Mouse (Mus musculus) kidney, embryonic 15.5 days (tissue): Measurements from ENCODE around the gene Rfx7. TPM values are rescaled to one million over a fixed set of nuclear protein-coding genes. Genes with fewer than 3 reads are reported as not detected.
"Not testable (repeated sequence)": the region's sequence is repeated elsewhere in the genome, so short reads cannot be mapped to it uniquely, and the experiment has no call there.

Experiments
- ATAC-seq: fragments of 200-750 bp; cut with Nextera tagmentation; replicated peaks from 2 replicates; pipeline ENCODE4 v1.8.0; 2017; ENCODE audit warnings: moderate TSS enrichment; ENCODE audit not compliant: low FRiP score
- H3K27ac ChIP-seq: fragments of 300-500 bp; sonication (generic); 2 replicates; pipeline ENCODE4 v1.5.1; 2015; ENCODE audit warnings: mild to moderate bottlenecking, inconsistent platforms
- H3K27me3 ChIP-seq: fragments of 300-500 bp; sonication (generic); 2 replicates; pipeline ENCODE4 v1.6.1; 2015; ENCODE audit warnings: inconsistent platforms
- H3K36me3 ChIP-seq: fragments of 300-500 bp; sonication (generic); 2 replicates; pipeline ENCODE4 v1.6.1; 2015; ENCODE audit warnings: inconsistent platforms
- H3K4me1 ChIP-seq: fragments of 300-500 bp; sonication (generic); 2 replicates; pipeline ENCODE4 v1.6.1; 2015; ENCODE audit warnings: inconsistent platforms
- H3K4me2 ChIP-seq: fragments of 300-500 bp; sonication (generic); 2 replicates; pipeline ENCODE4 v1.6.1; 2015; ENCODE audit warnings: moderate library complexity, mild to moderate bottlenecking, inconsistent platforms
- H3K4me3 ChIP-seq: fragments of 300-500 bp; sonication (generic); replicated peaks from 2 replicates; pipeline ENCODE4 v1.5.1; 2015; ENCODE audit warnings: mild to moderate bottlenecking, inconsistent platforms
- H3K9ac ChIP-seq: fragments of 300-500 bp; sonication (generic); 2 replicates; pipeline ENCODE4 v1.6.1; 2015; ENCODE audit warnings: mild to moderate bottlenecking, inconsistent platforms
- H3K9me3 ChIP-seq: fragments of 300-500 bp; sonication (generic); replicated peaks from 2 replicates; pipeline ENCODE4 v1.6.1; 2016; ENCODE audit warnings: inconsistent platforms
- WGBS: fragments of 180-500 bp; shearing (Covaris S2); methylation state at CpG from one replicate; pipeline ENCODE4 v1.1.7; 2015; ENCODE audit warnings: mixed read lengths; 5-methylcytosine and 5-hydroxymethylcytosine counted together
- polyA plus RNA-seq: library from polyadenylated mRNA; unstranded; fragments of >200 nt; fragmentation: Nextera tagmentation; extraction: Ambion mirVana; gene quantifications from 2 replicates; pipeline ENCODE4 v1.2.1, GENCODE M21; 2015

Gene Rfx7
- polyA plus RNA-seq, 1 experiment from 2014 or later: 13.5 TPM

DNA sequence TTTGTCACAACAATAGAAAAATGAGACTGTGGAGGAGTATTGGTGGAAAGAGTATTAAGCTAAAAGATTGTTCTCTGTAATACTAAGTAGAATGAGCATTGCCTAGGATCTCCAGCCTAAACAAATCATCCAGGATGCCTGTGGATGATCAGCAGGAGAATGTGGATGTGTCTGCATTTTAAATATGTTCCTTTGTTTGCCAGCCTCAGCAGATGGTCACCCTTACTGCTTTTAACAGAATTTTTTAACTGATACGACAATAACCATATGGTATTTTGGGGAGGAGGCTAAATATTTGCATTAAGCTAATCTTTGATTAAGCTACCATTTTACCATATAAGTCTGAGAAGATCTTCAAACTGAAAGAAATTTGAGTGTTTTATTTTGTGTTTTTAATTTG, 95.6 kb downstream of the Rfx7 start:
- H3K36me3 ChIP-seq: 0 out of 2 replicates have a peak, but pooled peaks cover 6% of the 10 kb centered on the region
- 89% methylated on average over 1 of the region's 1 CpGs for WGBS
- H3K4me1 ChIP-seq: peaks cover 13% of the 10 kb centered on the region
- H3K27me3 ChIP-seq: no peaks in the 10 kb centered on the region
- H3K27ac ChIP-seq: no peak overlapping the region
- no peaks in the 10 kb centered on the region for H3K9me3 ChIP-seq
- no peak overlapping the region for H3K9ac ChIP-seq
- no peak overlapping the region for H3K4me2 ChIP-seq
- H3K4me3 ChIP-seq: no peak overlapping the region
- no peak for ATAC-seq

DNA sequence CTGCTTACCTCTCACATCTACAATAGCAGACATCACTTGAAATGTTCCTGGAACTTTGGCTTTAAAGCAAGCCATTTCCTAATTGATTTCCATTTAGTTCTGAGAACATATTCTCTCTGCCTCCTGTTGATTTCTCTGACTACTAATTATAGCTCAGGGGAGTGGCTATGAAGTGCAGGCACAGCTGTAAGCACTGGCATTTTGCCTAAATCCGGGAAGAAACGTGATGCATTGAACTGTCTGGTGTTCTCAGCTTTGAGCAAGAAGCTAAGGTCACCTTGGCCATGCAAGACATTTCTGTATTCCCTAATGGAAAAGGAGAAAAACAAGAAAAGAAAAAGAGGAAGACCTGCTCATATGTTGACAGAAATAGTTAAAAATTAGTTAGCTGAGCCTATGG, 96.6 kb downstream of the Rfx7 start:
- H3K4me3 ChIP-seq: no peak overlapping the region
- no peaks in the 10 kb centered on the region for H3K9me3 ChIP-seq
- H3K36me3 ChIP-seq: 0 out of 2 replicates have a peak, but pooled peaks cover 2% of the 10 kb centered on the region
- H3K4me2 ChIP-seq: no peak overlapping the region
- H3K27me3 ChIP-seq: no peaks in the 10 kb centered on the region
- WGBS: 15% methylated on average over 2 of the region's 2 CpGs
- H3K4me1 ChIP-seq: peaks cover 13% of the 10 kb centered on the region
- no peak for ATAC-seq
- H3K9ac ChIP-seq: no peak overlapping the region
- no peak overlapping the region for H3K27ac ChIP-seq

GRCm38 (mm10) chr9:72632198-72632597, 100.2 kb downstream of the Rfx7 start:
- no peak overlapping the region for H3K9ac ChIP-seq
- no peaks in the 10 kb centered on the region for H3K27me3 ChIP-seq
- no peak overlapping the region for H3K27ac ChIP-seq
- H3K4me3 ChIP-seq: no peak overlapping the region
- 39% methylated on average over 1 of the region's 1 CpGs for WGBS
- no peaks in the 10 kb centered on the region for H3K36me3 ChIP-seq
- peaks cover 13% of the 10 kb centered on the region for H3K4me1 ChIP-seq
- H3K4me2 ChIP-seq: no peak overlapping the region
- no peak for ATAC-seq
- no peaks in the 10 kb centered on the region for H3K9me3 ChIP-seq

- no peak overlapping the region for H3K9ac ChIP-seq
- H3K36me3 ChIP-seq: no peaks in the 10 kb centered on the region
- no peak overlapping the region for H3K27ac ChIP-seq
- no peaks in the 10 kb centered on the region for H3K27me3 ChIP-seq
- H3K4me2 ChIP-seq: no peak overlapping the region
- H3K9me3 ChIP-seq: no peaks in the 10 kb centered on the region
- no peak overlapping the region for H3K4me3 ChIP-seq
- H3K4me1 ChIP-seq: peaks cover 13% of the 10 kb centered on the region
- no peak for ATAC-seq
Measured at GRCm38 (mm10) chr9:72635134-72635533, 103.1 kb downstream of the Rfx7 start.

DNA sequence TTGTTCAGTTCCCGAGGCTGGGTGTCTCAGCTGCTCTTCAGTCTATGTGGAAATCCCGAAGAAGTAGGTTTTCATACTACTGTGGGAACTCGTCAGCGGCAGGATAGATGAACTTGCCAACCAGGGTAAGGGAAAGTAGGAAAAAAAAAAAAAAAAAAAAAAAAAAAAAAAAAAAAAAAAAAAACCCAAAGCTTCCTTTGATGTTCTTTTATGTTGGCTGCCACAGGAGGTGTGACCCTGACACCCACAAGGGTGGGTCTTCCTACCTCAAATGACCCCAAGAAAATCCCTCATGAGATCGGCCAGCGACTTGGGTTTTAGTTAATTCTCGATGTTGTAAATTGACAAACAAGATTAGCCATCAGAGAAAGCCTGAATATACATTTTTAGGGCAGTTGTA, 104.5 kb downstream of the Rfx7 start:
- Histone ChIP-seq H3K9me3 (no peaks in the 10 kb centered on the region), H3K4me2 (no peak overlapping the region), H3K9ac (no peak overlapping the region), H3K4me1 (peaks cover 27% of the 10 kb centered on the region), H3K27me3 (no peaks in the 10 kb centered on the region), H3K27ac (no peak overlapping the region), H3K4me3 (no peak overlapping the region), H3K36me3 (no peaks in the 10 kb centered on the region)
- no peak for ATAC-seq
- WGBS: 79% methylated on average over 7 of the region's 7 CpGs

DNA sequence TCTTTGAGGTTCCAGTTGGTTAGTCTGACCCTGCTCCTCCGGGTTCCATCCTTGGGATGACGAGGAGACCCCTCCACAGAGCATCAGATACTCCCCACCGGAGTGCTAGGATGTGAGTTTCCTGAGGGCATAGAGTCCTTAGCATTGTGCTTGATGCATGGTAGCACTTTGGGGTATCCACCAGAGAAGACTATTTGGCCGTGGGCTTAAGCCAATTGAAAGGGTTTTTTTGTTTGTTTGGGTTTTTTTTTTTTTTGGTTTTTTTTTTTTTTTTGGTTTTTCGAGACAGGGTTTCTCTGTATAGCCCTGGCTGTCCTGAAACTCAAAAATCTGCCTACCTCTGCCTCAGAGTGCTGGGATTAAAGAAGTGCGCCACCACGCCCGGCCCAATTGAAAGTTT, 105.2 kb downstream of the Rfx7 start:
- H3K9me3 ChIP-seq: no peaks in the 10 kb centered on the region
- no peak overlapping the region for H3K4me3 ChIP-seq
- no peak overlapping the region for H3K9ac ChIP-seq
- H3K4me1 ChIP-seq: peaks cover 30% of the 10 kb centered on the region
- H3K27ac ChIP-seq: no peak overlapping the region
- ATAC-seq: no peak
- no peak overlapping the region for H3K4me2 ChIP-seq
- 77% methylated on average over 8 of the region's 8 CpGs for WGBS
- no peaks in the 10 kb centered on the region for H3K36me3 ChIP-seq
- no peaks in the 10 kb centered on the region for H3K27me3 ChIP-seq

DNA sequence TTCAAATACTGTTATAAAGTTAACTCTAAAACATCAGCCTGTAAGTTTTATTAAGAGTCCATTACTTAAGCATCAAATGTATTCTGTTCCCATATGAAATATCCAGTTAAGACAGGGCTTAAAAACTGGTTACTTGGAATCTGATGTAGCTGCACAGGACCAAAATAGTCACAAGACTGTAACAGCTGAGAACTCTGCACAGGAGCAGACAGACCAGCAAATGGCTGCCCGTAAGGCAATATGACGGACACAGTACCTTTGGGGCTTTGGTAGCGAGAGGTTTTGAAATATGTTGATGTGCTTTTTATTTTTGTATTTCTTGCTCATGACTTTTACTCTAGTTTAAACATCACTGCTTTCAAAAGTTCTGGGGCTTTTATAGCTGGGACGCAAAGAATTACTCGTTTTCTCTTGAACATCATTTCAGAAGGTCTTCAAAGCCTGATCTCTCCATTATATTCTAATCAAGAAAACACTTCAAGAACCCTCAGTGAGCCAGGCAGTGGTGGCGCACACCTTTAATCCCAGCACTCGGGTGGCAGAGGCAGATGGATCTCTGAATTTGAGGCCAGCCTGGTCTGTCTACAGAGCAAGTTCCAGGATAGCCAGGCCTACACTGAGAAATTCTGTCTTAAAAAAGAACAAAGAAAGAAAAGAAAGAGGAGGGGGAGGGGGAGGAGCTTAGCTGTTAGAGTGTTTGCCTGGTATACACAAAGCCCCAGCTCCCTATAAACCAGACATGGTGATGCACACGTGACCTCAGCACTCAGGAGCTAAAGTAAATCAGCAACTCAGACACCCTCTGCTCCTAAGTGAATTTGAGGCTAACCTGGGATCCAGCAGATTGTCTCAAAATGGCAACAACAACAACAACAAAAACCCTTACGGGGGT, 107.2 kb downstream of the Rfx7 start:
- Histone ChIP-seq H3K27ac (peak overlapping the region; percentile 99), H3K9me3 (no peaks in the 10 kb centered on the region), H3K4me3 (peak overlapping the region; percentile 44), H3K9ac (peak overlapping the region; percentile 57), H3K4me1 (peaks cover 32% of the 10 kb centered on the region), H3K27me3 (no peaks in the 10 kb centered on the region), H3K36me3 (no peaks in the 10 kb centered on the region), H3K4me2 (peak overlapping the region; percentile 74)
- ATAC-seq: peak; percentile 87
- WGBS: 51% methylated on average over 9 of the region's 9 CpGs

DNA sequence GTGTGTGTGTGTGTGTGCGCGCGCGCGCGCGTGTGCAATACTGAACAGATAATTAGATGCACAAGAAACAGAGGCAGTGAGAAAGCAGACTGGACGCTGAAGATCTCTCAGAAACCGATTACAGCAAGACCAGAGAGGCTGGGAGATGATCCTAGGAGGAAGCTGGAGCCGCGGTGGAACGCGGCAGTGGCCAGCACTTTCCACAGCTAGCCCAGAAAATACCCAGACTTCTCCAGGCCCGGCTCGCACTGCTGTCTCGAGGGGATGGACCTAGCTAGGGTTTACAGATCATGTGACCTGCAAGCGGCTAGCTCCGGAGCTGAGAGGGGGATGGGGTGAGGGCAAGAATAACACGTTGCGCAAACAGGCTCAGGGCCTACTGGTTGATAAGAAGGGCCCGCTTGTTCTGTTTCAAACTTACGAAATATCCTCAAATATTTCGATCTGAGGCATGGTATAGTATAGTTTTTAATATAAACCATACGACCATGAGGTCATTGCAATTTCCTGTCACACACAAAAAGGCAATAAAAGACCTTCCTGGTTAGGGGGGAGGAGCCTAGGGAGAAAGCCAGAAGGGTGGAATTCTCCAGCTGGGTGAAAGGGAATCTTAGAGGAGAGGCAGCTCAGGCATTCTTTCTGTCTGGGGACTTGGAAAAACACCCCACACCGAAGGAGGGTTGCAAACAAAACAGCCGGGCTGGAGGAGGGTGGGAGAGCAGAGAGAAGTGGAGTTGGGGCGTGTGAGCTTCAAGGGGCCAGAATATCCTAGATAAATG, 108.0 kb downstream of the Rfx7 start:
- H3K4me2 ChIP-seq: peak overlapping the region; percentile 74
- peaks cover 32% of the 10 kb centered on the region for H3K4me1 ChIP-seq
- H3K9ac ChIP-seq: peak overlapping the region; percentile 57
- H3K27ac ChIP-seq: peak overlapping the region; percentile 99
- peak overlapping the region; percentile 44 for H3K4me3 ChIP-seq
- no peaks in the 10 kb centered on the region for H3K27me3 ChIP-seq
- under 1% methylated on average over 27 of the region's 27 CpGs for WGBS
- peak; percentile 96 for ATAC-seq
- no peaks in the 10 kb centered on the region for H3K36me3 ChIP-seq
- no peaks in the 10 kb centered on the region for H3K9me3 ChIP-seq

DNA sequence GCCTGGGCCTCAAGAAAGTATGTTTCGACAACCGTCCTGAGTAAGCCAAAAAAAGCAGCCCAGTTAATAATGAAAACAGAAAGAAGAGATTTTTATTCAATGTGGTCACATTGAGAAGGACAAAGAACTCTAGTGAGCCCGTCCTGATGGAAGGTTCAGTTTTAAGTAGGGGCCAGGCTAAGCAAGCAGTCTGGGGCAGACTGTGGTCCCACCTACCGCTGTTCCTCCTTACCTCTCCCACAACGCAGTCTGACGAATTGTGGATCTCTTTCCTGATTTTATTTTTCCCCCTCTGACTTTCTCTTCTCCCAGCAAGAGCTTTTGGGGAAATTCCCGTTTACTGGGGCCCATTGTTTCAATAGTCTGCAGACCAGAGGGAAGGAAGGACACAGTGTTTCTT, 108.6 kb downstream of the Rfx7 start:
- 10% methylated on average over 7 of the region's 7 CpGs for WGBS
- Histone ChIP-seq H3K9ac (no peak overlapping the region), H3K4me3 (0 out of 2 replicates have a peak overlapping the region, but pooled peaks have one; percentile 44), H3K4me1 (peaks cover 32% of the 10 kb centered on the region), H3K36me3 (no peaks in the 10 kb centered on the region), H3K4me2 (peak overlapping the region; percentile 74), H3K9me3 (no peaks in the 10 kb centered on the region), H3K27ac (peak overlapping the region; percentile 99), H3K27me3 (no peaks in the 10 kb centered on the region)
- ATAC-seq: peak; percentile 23

DNA sequence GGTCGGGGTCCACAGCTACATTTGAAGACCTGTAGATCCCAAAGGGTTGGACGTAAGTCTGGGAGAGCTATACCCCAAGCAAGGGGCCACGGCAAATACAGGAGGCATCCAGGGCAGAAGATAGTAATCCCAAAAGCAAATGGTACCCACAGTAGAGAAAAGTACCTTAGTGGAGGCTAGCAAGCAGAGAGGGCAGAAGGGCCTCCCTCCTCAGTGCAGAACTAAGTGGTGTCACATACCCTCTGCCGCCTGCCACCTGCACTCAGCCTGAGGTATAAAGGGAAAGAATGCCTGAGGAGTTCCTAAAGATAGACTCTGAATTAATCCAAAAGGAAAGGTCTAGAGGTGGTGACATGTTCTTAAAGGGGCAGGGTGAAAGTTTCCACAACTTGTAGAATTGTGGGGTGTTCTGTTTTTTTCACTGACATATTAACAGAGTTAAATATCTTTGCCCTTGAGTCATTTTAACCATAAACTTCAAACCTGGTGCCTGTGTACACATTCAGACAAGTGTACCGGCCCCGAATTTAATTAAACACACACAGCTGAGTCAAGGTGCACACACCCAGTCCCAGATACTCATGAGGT, 109.1 kb downstream of the Rfx7 start:
- H3K36me3 ChIP-seq: no peaks in the 10 kb centered on the region
- no peaks in the 10 kb centered on the region for H3K27me3 ChIP-seq
- peaks cover 32% of the 10 kb centered on the region for H3K4me1 ChIP-seq
- no peak overlapping the region for H3K4me3 ChIP-seq
- no peak for ATAC-seq
- H3K27ac ChIP-seq: peak overlapping the region; percentile 99
- no peak overlapping the region for H3K9ac ChIP-seq
- peak overlapping the region; percentile 74 for H3K4me2 ChIP-seq
- WGBS: 51% methylated on average over 6 of the region's 6 CpGs
- H3K9me3 ChIP-seq: no peaks in the 10 kb centered on the region

GRCm38 (mm10) chr9:72642756-72643447, 110.9 kb downstream of the Rfx7 start:
- H3K4me2 ChIP-seq, H3K27me3 ChIP-seq, H3K27ac ChIP-seq, H3K9me3 ChIP-seq, H3K4me3 ChIP-seq, H3K9ac ChIP-seq, H3K36me3 ChIP-seq, ATAC-seq: not testable (repeated sequence)
- peaks cover 32% of the 10 kb centered on the region for H3K4me1 ChIP-seq
- 93% methylated on average over 4 of the region's 4 CpGs for WGBS
